Mouse (Mus musculus) adrenal gland, postnatal 4 days (tissue): ENCODE results near the gene Camk2g. TPM values are rescaled to one million over a fixed set of nuclear protein-coding genes. Genes with fewer than 3 reads are reported as not detected.

Source experiments
- DNase-seq, 2 experiments: peaks; one replicate each; pipeline ENCODE4 v3.0.0; 2021 to 2022; ENCODE audit warnings: low spot score in 2 of 2, mixed read lengths in 2 of 2
- total RNA-seq, 2 experiments: library from RNA; stranded (reverse); gene quantifications; 2 replicates each; pipeline ENCODE4 v1.2.3; 2021

Camk2g gene
- total RNA-seq, 2 experiments from 2014 or later = 77.3 to 87.2 TPM

DNA sequence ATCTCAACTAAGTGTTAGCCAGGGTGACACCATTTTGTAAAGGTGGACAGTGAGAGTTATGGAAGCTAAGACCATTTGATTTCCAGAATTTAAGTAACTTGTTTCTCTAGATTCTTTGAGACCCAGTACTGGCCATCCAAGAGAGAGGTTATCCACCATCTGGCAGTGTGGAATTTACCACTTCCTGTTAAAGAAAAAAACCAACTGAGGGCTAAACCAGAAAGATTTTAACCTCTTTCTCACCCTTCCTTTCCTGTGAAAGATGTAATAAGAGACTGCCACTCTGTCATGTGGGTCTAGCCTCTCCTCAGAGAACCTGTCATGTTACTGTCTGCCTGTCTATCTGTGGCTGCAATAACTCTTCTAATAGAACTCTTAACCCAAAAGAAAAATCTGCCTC is 15.9 kb upstream of the Camk2g start:
- DNase-seq = no peak

DNA sequence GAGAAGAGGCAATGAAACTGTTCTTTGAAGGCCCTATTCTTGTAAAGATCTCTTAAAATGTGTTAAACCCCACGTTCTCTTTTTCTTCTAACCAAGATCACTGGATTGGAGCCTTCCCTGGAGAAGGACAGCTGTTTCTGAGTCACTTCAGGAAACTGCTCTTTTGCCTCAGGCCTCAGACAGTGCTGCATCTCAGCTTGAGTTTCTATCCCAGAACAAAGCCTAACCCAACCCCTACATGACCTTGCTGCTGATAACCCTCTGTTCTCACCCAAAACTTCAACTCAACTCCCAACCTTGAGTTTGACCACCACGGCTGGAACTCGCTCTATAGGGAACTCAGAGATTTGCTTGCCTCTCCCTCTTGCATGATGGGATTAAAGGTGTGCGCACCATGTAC is 15.5 kb upstream of the Camk2g start:
- no peak for DNase-seq

DNA sequence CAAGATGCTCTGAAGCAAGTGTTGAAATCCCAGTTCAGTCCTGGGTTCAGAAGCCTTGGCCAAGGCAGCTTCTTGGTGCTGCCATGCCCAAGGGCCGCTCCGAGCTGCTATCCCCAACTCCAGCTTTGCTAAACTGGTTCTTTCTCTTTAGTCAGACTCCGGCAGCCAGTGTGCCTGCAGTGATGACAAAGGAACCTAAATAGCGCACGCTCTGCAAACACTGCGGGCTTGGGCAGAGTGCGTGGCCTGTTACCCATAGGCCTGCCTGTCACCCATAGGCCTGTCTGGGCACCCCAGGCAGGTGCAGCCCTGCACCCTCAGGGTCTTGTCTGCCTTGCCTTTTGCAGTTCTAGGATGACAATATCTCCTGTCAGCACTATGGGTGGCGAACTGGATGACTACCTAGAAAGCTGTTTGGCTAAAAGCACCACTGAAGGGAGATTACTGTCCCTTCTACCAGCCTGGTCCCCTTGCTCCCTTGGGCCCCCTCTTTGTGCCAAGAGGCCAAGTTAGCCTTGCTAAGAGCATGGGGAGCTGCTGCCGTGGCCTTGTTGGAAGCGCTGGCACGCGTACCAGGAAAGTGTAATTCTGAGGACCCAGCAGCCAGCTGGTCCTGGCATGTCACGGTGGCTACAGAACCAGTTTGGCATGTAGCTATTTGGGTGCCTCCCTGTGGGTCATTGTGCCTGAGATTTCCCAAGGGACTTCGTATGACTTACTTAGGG is 12.4 kb upstream of the Camk2g start:
- no peak for DNase-seq

- peak; percentile 46 to 69 for DNase-seq
These were observed 11.2 kb upstream of the Camk2g start for GRCm38 (mm10) chr14:20804964-20805672.

GRCm38 (mm10) chr14:20804481-20804880 is 10.6 kb upstream of the Camk2g start:
- no peak for DNase-seq

- peak in 1 of 2 experiments; percentile 63 for DNase-seq
These were observed 9.7 kb upstream of the Camk2g start for GRCm38 (mm10) chr14:20803606-20803938.

DNA sequence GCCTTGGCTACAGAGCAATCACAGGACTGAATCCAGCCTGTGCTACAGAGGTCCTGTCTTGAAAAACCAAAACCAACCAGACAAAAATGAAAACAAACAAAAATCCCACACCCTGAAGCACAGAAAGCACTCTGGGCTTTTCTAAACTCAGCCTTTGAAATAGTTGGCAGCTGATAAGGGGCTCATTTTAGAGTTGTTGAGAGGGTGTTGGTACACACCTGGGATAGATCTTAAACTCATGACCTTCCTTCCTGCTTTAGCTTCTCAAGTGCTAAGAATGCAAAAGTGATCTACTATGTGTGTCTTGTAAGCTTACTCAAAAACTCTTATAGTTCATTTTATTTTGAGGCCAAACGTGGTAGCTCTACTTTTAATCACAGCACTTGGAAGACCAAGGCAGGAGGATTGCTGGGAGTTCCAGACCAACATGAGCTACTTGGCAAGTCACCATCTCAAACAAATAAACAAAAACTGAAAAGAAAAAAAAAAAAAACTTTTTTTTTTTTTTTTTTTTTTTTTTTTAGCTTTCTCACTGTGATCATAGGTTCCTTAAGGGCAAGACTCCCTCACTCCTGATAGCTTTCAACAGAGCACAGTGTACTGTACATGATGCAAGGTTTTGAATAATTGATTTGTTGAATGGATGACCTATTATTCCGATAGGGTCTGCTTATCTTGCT is 9.2 kb upstream of the Camk2g start:
- DNase-seq = no peak

DNA sequence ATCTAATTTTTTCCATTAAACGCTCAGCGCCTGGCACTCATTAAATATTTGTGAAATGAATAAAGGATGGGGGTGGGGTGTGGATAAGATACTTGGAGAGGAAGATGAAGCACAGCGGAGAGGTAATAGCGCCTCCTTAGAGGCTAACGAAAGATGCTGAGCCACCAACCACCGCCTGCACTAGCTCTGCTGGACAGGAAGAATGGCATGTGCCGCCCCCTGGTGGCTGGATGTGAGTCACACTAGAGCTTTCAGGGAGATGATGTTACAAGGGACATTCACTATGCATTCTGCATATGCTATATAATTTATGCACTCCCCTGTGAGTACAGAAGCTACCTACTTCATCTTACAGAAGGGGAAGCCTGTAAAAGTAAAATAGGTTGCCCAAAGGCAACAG is 4.9 kb upstream of the Camk2g start:
- peak; percentile 73 to 88 for DNase-seq

DNA sequence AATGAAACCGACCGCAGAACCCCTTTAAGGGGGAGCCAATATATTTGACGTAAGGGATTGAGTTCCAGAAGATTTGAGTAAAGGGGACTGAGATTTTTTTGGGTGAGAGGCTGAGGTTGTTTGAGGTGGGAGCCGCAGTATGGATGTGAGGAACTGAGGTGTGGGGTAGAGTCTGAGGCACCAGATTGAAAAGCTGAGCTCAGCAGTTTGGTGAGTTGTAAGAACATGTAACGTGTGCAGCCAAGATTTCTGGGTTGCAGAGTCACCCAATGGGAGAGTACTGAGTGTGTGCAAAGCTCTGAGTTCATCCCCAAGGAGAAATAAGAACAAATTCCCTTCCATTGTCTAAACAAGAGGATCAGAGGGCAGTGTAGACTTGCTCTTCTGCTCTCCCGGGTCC is 4.4 kb upstream of the Camk2g start:
- no peak for DNase-seq

GRCm38 (mm10) chr14:20796643-20797042 is 2.8 kb upstream of the Camk2g start:
- DNase-seq = no peak

DNA sequence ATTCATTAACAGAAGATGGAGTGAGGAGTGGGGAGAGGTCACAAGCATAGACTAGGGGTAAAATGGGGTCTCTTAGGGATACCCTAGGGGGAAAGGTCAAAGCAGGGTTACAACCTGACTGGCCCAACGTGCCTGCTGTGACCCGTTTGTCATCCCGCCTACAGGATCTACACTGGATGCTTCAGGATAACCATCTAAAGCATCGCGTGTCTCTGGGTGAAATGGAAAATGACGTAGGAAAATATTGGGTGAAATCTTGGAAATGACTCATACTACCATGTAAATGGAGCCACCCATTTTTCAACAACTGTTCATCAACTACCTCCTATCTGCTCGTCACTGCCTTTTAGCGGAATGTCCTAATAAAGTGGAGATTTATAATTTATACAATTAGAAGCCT is 2.3 kb upstream of the Camk2g start:
- DNase-seq = no peak

DNA sequence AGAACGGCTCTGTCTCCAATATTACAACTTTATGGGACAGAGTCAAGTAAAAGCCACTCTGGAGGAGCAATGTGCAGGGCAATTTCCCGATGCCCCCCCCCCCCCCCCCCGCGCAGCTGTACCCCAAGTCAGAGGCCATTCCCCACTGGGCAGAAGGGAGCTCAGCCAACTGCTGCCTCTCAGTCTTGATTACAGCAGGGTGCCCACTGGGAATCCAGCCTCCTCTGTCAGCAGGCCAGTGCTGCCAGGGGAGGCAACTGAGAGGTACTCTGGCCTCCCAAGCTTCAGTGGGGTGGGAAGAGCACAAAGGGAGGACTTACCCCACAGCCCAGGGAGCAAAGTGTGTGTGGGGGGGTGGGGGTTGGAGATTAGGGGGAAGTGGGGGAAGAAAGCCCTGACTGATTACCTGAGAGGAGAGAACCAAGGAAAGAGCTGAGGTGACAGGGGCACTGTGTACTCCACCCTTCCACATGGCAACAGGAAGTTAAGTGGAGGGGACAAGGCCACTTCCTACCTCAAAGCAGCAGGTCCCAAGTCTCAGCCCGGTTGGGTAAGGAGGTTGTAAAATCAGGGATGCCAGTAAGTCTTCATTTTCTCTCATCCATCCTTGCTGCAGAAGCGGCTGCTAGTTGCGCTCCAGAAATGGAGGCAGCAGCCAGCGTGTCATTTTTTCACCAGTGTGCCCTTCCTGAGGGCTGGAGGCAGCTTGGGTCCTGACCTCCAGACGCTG is 1.7 kb upstream of the Camk2g start:
- DNase-seq = no peak

DNA sequence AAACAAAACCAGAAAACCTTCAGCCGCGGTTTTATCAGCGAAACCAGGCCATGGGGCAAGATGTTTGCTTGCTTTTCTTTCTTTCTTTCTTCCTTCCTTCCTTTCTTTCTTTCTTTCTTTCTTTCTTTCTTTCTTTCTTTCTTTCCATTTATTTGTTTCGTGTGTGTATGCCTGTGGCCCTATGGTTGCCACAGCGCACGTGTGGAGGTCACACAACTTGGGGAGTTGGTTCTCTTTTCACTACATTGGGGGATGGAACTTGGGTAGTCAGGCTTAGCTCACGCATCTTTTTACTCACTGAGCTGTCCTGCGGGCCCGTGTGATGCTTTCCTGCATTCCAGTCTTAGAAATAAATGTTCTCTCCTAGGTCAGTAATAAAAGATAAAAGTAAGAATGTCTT is 701 bp upstream of the Camk2g start:
- no peak for DNase-seq

- DNase-seq = no peak
These were observed 748 bp downstream of the Camk2g start for GRCm38 (mm10) chr14:20792922-20793757.

- no peak for DNase-seq
These were observed 1.5 kb downstream of the Camk2g start for GRCm38 (mm10) chr14:20792243-20792921.

DNA sequence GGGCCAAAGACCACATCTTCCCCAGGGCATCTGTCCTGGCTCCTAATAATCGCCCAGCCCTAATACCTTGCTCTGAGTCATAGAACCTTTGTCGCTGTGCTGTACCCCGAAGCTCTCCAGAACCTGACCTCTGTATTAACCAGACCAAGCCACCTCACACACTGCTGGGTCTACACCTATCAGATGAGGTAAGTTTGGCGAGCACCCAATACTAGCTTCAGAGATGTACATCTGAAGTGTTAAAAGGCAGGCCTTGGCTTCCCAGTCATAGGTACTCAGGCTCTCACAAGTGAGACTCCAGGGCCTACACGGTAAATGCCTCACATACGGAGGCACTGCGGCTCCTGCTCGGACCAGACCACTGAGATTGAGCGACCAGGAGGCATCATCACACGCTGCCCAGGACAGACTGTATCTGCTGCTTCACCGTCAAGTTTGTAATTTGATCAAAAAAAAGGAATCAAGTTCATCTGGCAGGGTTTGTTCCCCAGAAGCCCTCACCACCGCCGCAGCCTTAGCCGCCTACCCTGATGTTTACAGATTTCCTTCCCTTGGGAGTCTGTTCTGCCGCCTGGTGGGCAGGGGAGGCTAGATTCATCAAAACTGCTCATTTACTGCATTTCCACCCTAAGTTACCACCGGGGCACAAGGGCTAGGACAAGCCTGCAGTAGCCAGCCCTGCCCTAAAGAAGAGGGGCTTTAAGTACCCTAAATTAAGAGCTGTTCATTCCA is 2.2 kb downstream of the Camk2g start:
- no peak for DNase-seq

DNA sequence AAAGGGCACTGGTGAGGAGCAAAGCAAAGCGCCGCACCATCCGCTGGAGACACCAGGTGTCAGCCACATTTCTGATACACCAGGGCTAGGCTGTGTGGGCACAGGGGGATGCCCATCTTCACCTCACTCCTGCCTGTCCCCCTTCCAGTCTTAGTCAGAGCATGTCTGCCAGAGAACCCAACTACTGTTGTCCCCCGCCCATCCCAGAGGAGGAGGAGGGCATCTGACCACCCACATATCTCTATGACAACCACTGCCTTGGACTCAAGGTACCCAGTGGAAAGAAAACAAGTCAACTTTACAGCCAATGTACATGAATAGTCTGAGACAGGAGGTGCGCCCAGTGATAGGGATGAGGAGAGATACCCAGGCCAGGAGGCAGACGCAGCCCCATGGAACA is 2.9 kb downstream of the Camk2g start:
- DNase-seq = no peak

GRCm38 (mm10) chr14:20790445-20790844 is 3.4 kb downstream of the Camk2g start:
- DNase-seq = no peak

DNA sequence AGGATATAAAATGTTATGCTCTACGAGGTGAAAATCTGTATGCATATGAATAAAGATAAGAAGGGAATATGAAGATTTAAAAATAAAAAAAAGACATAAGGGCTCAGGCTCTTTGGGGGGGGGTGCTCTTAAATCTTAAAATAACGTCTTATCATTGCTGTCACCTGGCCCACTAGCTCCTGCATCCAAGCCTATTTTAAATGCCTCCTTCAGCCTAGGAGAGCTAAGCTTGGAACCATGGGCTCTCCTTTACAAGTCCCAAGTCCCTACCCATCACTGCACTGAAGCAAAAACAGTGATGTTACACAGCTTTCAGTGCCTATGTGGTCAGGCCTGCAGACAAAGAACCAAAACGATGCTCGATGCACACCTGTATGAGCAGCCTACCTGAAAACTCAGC is 4.3 kb downstream of the Camk2g start:
- no peak for DNase-seq

GRCm38 (mm10) chr14:20788151-20788550 is 5.7 kb downstream of the Camk2g start:
- DNase-seq = no peak
